Mouse (Mus musculus) large intestine, adult 2 months (tissue): ENCODE measurements at regions not wholly inside any gene's neighbourhood (a gene's known extent, or its start where the extent isn't known, plus 50 kb on each side); places are given as distances from the start of the nearest gene placed in this dataset.
A peak's percentile ranks its signal among the peaks of the same experiment; 100 is the strongest.

Experiments
- DNase-seq: peaks from one replicate; pipeline ENCODE4 v3.0.0-alpha.2; 2012; ENCODE audit warnings: low read depth, low spot score
- WGBS: fragments of 180-500 bp; shearing (Covaris S2); methylation state at CpG from one replicate; pipeline ENCODE4 v1.1.7; 2018; 5-methylcytosine and 5-hydroxymethylcytosine counted together

DNA sequence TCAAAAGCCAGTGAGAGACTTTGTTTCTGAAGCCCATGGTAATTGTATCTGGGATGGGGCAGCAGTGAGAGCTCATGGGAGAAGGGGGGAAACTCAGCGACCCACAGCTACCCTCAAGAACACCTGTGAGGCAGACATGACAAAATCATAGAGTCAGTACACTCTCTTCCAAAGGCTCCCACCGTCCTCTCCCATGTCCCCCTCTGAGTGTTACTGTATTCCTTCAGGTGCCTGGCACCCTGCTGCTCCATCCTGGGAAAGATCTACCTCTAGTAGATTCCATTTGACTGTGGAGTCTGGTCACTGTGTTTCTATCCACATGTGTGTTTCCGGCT, 142.0 kb upstream of the Ubash3b start:
- DNase-seq = no peak
- WGBS = 65% methylated on average over 3 of the region's 3 CpGs

GRCm38 (mm10) chr9:41302809-41303493, 141.5 kb upstream of the Ubash3b start:
- 63% methylated on average over 8 of the region's 8 CpGs for WGBS

DNA sequence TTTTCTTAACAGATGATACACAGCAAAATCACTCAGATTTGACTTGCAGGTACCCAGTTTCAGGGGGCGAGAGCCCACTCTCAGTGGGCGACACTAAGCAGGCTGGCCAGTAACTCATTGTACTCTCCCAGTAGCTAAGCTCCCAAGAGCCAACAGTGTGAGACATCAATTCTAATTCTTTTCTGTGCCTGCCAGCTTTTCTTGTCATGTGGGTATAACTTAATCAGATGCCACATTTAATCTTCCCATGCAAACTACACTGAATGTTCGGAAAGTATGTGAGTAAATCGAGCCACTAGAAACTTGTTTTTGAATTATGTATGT, 124.6 kb upstream of the Ubash3b start:
- no peak for DNase-seq
- WGBS = 83% methylated on average over 4 of the region's 4 CpGs

More at GRCm38 (mm10) chr9:41302809-41303493, 141.5 kb upstream of the Ubash3b start:
- no peak for DNase-seq

- WGBS = 58% methylated on average over 8 of the region's 8 CpGs
- DNase-seq = no peak
These were observed 124.0 kb upstream of the Ubash3b start for GRCm38 (mm10) chr9:41285266-41286144.

DNA sequence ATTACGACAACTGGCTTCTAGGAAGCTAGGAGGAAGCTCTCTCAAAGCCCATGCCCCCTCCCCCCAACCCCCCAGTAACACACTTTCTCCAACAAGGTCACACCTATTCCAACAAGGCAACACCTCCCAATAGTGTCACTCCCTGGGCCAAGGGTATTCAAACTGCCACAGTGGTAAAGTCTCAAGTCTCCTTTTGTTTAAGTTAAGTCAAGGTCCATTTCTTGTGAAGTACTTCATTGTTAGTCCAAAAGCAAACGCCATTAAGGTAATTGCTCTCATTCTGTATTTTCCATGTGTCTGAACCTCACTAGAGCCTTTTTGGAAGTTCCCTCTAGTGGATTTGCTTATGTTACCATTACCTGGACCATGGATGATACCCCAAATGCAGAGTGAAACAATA, 116.2 kb upstream of the Ubash3b start:
- 78% methylated on average over 2 of the region's 2 CpGs for WGBS
- no peak for DNase-seq

DNA sequence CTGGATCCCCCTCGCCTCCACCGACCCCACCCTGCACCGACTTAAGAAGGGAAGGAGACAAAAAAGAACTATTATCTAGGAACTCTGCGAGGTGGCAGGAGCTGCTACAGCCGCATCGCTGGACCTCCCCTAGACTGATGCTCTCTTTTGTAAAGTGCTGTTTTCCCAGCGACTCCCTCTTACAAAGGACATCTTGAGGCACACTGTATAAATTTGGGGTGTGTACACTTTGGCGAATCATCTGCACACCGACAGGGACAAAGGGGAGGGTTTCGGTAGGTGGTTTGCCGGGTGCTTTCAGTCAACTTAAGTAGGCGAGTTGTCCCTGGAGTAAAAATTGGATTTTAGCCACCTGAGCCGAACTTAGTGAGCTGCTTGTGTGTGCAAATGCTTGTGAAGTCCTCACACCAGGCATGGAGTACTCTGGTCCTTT, 112.4 kb upstream of the Ubash3b start:
- 7% methylated on average over 13 of the region's 13 CpGs for WGBS
- no peak for DNase-seq

DNA sequence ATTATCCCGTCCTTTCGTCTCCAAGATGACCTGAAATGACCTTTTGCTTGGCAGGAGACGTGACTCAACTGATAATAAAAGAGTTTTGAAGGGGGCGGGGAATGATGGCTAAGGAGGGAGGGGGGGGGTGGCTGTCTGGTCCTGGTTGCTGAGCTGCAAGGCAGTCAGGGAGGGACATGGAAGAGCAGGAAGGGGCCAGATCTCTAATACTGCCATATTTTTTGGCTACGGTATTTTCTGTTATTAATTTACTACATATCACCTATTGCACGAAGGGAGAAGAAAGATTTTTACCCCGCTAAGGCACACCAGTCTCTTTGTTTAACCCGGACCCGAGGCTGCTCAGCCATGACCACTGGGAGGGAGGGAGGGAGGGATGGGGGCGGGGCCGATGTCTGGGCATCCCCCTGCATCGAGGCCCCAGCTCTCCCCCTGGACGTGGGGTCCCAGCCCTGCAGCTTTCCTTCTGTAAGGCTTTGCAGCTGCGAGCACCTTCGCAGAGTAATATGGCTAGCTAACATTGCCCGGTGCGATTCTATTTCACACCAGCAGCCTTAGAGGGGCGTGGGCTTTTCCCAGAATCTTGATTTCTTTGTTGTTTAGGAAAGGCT, 111.8 kb upstream of the Ubash3b start:
- DNase-seq = no peak
- 1% methylated on average over 18 of the region's 18 CpGs for WGBS

DNA sequence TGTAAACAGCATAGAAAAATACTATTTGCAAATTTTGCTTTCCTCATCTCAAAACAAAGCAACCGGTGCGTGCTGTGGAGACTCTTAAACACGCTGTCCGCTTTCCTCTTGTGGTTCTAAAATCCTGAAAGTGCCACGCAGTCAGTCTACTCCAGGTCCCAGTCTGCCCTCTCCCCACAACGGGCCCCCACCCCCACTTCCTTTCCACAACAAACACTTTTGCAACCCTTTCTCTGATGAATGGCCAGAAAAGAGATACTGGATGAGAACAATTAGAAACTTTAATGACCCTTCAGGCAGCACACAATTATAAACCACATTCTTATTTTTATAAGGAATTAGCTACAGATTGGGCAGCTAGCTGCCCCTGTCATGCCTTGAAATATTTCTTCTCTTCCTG, 111.1 kb upstream of the Ubash3b start:
- WGBS = 22% methylated on average over 6 of the region's 6 CpGs
- no peak for DNase-seq

DNA sequence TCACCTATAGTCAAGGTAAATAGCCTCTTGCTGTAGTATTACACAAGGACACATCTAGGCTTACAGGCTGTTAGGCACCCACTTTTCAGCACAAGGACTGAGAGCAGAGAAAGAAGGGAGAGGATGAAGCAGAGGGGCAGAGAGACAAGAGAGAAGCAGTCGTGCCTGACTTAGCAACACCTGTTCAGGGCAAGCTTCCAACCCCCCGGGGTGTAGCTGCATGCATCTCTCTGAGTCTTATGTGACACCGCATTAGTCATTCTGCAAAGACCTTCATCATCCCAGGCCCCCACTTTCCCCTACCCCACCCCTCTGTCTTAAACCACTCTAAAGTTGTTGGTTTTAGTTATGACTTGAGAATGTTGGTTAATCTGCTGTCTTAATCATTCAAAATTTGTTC, 106.6 kb upstream of the Ubash3b start:
- 29% methylated on average over 3 of the region's 3 CpGs for WGBS
- no peak for DNase-seq

GRCm38 (mm10) chr9:41264485-41264884, 103.0 kb upstream of the Ubash3b start:
- WGBS = 49% methylated on average over 6 of the region's 6 CpGs
- DNase-seq = no peak

- 54% methylated on average over 1 of the region's 1 CpGs for WGBS
- DNase-seq = no peak
These were observed 95.7 kb upstream of the Ubash3b start for GRCm38 (mm10) chr9:41257244-41257643.

DNA sequence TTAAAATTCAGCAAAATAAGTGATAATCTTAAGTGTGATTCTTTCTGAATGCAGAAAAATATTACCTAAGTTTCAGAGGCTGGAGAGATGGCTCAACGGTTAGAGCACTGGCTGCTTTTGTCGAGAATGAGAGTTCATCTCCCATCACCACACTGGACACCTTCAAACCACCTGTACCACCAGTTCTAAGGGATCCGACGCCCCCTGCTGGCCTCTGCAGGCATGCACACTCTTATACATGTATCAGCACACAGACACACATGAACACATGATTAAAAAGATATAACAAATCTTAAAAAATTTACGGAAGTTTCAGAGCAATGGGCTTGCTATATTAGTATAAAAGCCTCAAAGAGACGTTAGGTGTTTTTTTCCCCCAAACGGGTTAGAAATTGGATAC, 80.9 kb upstream of the Ubash3b start:
- WGBS = 85% methylated on average over 7 of the region's 7 CpGs
- DNase-seq = no peak

- DNase-seq = no peak
- 76% methylated on average over 5 of the region's 5 CpGs for WGBS
These were observed 77.6 kb upstream of the Ubash3b start for GRCm38 (mm10) chr9:41239097-41239451.

- no peak for DNase-seq
- WGBS = 56% methylated on average over 5 of the region's 5 CpGs
These were observed 77.0 kb upstream of the Ubash3b start for GRCm38 (mm10) chr9:41238395-41239096.

DNA sequence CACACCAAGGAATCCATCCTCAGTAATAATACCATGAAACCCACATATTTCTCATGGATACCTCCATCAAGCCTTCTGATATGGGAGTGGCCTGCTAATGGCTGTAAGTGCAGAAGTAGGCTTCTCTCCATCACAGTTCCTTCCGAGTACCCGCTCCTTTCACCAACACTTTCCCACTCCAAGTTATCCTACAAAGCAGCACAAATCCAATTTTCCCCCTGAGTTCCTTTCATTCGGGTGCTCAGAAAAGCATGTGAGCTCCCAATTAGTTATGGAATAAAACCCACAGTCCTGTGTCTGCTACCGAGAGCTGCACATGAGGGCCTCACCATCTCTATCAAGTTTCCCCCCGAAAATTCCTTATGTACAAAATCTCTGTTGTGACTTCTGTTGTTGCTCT, 75.8 kb upstream of the Ubash3b start:
- 93% methylated on average over 5 of the region's 5 CpGs for WGBS
- DNase-seq = no peak

DNA sequence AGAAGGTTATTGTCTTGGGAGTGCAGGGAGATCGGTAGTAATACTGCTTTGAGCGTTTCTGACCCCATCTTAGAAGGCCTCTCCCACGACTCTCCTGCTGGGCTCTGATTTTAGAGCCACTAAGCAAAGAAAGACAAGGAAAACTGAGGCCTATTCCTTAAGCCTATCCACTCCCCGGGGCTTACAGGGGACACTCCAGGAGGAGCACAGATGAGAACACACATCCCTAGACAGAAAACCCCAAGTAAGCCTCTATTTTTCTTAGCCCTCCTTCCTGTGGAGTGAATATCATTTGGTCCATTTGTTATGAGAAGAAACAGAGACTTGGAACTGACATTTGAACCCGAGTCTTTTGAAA, 67.7 kb upstream of the Ubash3b start:
- 20% methylated on average over 5 of the region's 5 CpGs for WGBS
- DNase-seq = no peak

DNA sequence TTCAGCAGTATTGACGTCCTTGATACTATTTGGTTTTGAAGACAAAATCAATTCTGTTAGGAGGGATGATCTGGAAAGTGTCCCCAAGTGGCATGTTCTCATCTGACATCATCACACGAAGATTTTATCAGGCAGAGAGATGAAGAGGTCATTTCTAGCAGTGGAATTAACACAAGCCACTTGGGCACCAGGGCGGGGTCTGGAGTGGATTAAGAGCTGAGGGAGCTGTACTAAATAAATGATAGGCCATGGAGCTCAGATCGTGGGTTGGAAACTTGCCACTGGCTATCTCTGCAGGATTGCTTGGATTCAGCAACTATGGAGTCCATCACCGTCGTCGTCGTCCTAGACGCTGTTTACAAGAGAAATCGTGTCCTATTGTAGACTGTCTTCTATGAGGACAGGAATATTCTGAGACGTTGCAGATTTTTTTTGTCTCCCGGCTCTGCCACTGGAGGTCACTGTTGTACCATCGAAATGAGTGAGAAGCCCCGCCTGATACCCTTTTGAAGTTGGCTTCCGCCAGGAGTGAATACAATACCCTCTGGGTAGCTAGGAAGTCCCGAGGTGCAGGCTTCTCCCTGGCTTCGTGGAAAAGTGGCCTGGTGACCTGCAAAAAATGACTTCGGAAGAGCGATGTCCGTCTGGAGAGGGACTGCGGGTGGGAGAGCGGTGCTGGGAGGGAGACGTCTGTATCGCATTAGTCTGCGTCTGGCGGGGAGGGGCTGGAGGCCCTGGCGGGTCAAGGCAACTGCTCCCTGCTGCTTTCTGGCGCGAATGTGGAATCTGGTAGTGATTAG, 67.1 kb upstream of the Ubash3b start:
- WGBS = 6% methylated on average over 29 of the region's 29 CpGs
- peak; percentile 57 for DNase-seq

DNA sequence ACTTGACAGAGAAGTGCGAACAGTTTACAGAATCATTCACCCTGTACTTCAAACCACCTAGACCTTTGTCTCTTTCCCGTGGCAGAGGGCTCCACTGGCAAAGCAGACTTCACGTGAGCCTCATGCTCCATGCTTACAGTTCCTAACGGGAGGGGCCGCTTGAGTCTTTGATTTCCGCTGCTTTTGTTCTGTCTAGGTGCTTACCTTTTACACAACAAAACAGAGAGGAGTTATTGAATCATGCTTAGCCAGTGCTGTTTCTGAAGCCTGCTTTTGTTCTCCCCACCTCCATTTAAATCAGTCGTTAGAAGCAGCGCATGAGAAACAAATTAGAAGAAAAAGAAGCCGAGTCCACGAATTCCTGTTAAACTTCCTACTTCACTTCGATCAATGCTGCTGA, 61.9 kb upstream of the Ubash3b start:
- 59% methylated on average over 11 of the region's 11 CpGs for WGBS
- no peak for DNase-seq

DNA sequence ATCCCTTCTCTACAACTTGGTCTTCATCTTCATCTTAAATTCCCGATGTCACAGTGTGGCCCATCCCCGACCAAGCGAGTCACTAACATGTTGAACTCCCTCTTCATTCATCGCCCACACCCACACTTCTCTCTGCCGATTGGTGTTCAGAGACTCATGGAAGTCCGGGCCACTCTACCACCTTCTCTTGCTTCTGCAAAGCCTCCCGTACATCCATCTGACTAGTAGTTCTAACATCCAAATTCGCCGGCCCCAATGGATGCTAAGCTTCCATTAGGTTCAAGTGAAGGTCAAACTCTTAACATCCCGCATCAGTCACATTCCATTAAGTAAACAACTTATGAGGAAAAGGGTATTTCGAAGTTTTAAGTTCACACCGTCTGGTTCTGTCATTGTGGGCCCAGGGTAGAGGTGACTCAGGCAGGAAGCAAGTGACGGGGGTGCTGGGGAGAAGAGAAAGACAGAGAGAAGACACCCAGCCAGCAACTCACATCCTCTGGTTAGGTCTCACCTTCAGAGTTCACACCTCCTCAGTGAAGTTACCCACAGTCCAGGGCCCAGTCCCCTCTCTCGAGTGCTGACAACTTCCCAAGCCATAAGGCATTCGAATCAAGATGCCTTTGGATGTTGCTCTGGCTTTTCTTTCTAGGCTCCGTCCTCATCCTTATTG, 61.0 kb upstream of the Ubash3b start:
- 80% methylated on average over 16 of the region's 16 CpGs for whole genome bisulfite sequencing
- DNase-seq = no peak
